Mouse (Mus musculus) activated CD4-positive, CD25-positive, alpha-beta regulatory T cell (primary cell): ENCODE data around the gene Mtmr4. TPM values are rescaled to one million over a fixed set of nuclear protein-coding genes. Genes with fewer than 3 reads are reported as not detected.

Experiments
- polyA plus RNA-seq, 2 experiments: library from polyadenylated mRNA; unstranded; fragments of 100-300 nt; shearing (Covaris generic); gene quantifications; one replicate each; pipeline ENCODE4 v1.2.1; 2017

Mtmr4 gene
- polyA plus RNA-seq, result 10 to 100 TPM; 16.8 to 21.8 TPM

DNA sequence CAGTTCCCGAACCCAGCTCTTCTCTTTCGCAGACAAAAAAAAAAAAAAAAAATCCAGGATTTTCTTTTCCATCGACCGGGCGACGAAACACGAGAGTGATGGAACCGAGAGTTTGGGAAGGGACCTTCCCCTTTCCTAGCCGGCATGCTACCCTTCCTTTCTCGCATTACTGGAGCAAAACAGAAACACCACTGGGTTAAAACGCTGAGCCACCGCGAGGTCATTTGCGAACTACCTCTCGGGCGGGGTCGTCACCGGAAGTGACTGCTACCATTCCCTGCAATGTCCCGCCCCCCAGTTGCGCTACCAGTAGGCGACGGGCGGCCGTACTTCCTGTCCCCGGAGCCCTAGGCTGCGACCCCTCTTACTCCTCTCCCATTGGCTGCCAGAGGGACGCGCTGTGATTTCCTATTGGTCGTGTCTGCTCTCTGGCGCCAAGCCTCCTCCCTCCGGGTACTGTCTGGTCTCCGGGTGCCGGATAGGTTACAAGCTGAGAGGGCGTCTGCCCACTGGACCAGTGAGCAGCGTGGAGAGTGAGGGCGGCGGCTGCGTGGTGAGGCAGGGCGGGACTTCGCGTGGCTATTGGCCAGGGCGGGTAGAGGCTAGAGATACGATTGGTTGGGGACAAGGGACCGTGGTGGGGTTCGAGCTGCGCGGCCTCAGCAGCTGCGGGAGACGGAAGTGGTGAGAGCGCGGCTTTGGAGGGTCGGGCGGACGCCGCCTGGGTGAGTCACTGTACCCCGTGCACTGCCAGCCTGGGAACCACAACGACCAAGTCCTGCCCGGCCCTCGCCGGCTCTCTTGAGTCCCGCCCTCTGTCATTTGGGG is at the start of gene Mtmr4:
Mtmr4 (plus strand) TSS at position 637 of the 828 bp plus-strand sequence.

DNA sequence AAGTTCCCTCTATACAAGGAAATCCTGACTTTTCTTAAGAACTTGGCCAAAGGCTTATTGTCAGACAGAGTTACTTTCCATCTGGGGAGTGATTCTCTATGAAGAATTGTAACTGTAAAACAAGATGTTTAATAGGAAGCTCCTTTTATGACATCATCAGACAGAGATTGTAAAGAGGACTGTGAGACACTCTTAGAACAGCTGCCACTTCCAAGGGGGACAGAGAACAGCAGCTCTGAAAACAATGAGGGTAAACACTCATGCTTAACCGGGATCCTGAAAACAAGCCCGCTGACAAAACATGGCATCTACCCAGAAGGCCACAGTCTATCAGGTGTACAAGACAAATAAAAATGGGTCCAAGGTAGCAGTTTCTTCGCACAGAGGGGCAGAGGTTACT is 25.5 kb upstream of the Mtmr4 start, which contains the start of gene Gm11492:
Gm11492 (plus strand) TSS at position 153 of the 400 bp plus-strand sequence.

DNA sequence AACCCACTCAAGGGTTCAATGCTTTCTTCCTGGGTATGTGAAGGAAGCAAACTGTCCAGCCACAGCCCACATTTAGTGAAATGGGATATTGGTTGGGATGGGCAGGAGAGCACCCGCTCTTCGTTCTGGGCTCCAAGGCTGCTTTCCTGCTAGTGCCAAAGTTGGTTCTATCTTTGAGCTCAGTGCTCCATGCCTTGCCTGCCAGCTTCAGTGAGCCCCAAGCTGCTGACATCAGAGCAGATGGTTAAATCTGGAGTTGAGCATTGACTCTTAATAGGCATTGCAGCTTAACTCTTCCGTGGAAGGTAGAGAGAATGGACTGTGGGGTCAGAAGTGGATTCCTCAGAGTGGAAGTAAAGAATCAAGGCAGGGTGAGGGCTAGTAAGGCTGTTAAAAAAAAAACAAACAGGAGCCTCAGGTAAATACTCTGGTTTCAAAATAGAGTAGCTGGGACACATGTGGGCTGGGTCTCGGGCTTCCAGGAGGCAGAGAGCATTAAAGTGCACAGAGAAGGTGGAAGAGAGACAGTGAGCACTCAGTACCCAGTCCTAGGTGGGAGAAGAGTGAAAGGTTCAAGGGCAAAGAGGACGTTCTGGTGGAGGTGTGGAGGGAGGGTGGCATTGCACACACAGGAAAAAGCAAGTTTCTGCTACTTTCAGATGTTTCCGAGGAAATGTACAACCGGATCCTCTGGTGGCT is 23.6 kb upstream of the Mtmr4 start, which contains the start of gene Sept4:
Sept4 (plus strand) TSS at position 649 of the 699 bp plus-strand sequence.

DNA sequence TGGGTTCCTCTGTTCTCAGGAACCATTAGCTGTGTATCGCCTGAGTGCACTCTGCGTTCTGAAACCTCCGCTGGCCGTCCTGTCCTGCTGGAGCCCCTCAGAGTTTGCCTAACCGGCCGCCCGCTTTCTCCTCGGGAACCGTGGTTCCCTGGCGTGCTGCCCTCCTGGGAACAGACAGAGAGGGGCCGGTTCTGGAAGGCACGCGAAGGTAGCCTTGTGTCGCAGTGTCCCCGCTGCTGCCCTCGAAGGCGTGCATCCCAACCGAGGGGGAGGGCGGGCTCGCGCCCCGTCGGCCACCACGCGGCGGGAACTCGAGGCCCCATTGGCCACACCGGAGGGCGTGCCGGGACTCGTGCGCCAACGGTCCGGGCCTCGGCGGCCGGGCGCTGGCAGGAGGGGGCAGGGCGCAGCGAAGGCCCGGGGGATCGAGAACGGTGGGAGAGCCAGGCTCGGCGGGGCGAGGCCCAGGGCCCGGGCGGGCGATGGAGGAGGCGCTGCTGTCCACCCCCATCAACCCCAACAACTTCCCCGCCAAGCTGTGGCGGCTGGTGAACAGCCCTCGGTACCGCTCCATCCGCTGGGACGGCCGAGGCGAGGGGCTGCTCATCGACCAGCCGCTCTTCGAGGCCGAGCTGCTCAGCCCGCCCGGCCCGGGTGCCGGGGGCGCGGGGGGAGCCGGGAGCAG is 25.0 kb downstream of the Mtmr4 start, which contains the start of gene Hsf5:
Hsf5 (plus strand) TSS at position 375 of the 685 bp plus-strand sequence.

DNA sequence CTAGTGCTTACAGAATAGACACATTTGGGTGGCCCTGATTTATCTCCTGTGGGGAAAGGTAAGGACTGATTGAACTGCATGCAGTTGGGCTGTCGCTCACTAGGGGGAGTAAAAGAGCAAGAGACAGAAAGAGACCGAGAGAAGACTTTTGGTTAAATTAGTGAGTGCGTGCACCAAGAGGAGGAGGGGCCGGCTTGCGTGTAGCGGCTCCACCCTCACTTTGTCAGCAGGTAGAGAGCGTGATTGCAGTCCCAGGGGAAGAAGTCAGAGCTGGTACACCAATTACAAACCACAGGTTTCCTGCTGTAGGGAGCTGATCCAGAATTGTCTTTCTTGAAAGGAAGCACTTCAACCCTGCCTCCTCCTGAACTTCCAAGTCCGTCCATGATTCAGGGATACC is 70.4 kb downstream of the Mtmr4 start, which contains the start of gene Rnf43:
Rnf43 (plus strand) TSS at position 316 of the 400 bp plus-strand sequence.

Other genes with a start within 250 kb of the Mtmr4 start
- gene Ppm1e, start 233.1 kb upstream of the Mtmr4 start, polyA plus RNA-seq, result under 1 TPM; 0.15 to 0.19 TPM
- 1 to 10 TPM; 1.8 to 2.3 TPM for gene Rad51c, start 187.2 kb upstream of the Mtmr4 start, polyA plus RNA-seq
- gene Tex14, start 187.1 kb upstream of the Mtmr4 start, polyA plus RNA-seq, result under 1 TPM in 1 of 2 experiments, not detected in 1; 0.75 TPM
- gene Gm11492, start 25.5 kb upstream of the Mtmr4 start, polyA plus RNA-seq, result not detected
- gene Sept4, start 23.3 kb upstream of the Mtmr4 start, polyA plus RNA-seq, result 1 to 10 TPM; 2.2 to 3.5 TPM
- gene Hsf5, start 25.0 kb downstream of the Mtmr4 start, polyA plus RNA-seq, result under 1 TPM in 1 of 2 experiments, not detected in 1; 0.05 TPM
- gene Rnf43, start 70.6 kb downstream of the Mtmr4 start, polyA plus RNA-seq, result 10 to 100 TPM; 29.4 to 32.4 TPM
- 100 to 1,000 TPM; 432 to 452 TPM for gene Supt4a, start 145.4 kb downstream of the Mtmr4 start, polyA plus RNA-seq
- 1 to 10 TPM; 4.0 to 5.3 TPM for gene Tspoap1, start 168.4 kb downstream of the Mtmr4 start, polyA plus RNA-seq
- gene Mpo, start 201.4 kb downstream of the Mtmr4 start, polyA plus RNA-seq, result under 1 TPM in 1 of 2 experiments, not detected in 1; 0.39 TPM
- gene Lpo, start 236.1 kb downstream of the Mtmr4 start, polyA plus RNA-seq, result under 1 TPM in 1 of 2 experiments, not detected in 1; 0.38 TPM